Mouse (Mus musculus) small intestine, adult 2 months (tissue): ENCODE results near the gene E4f1.

Source experiments
- CTCF ChIP-seq: fragments of 200-500 bp; IDR thresholded peaks from 2 replicates; pipeline ENCODE4 v1.5.1; 2012; ENCODE audit warnings: low read depth, mild to moderate bottlenecking, control low read depth, inconsistent platforms, low read length, moderate library complexity, mixed read lengths; ENCODE audit not compliant: insufficient replicate concordance, insufficient read length; ENCODE audit errors: extremely low read depth
- POLR2A ChIP-seq: fragments of 200-500 bp; IDR thresholded peaks from 2 replicates; pipeline ENCODE4 v1.6.1; 2012; ENCODE audit warnings: low read depth, mild to moderate bottlenecking, control low read depth, inconsistent platforms, low read length, moderate library complexity

GRCm38 (mm10) chr17:24463374-24464133, 6.6 kb downstream of the E4f1 start:
- TF ChIP-seq CTCF (no peak), POLR2A (no peak)
